Mouse (Mus musculus) forebrain, embryonic 11.5 days (tissue): ENCODE measurements around the gene Yju2. TPM values are rescaled to one million over a fixed set of nuclear protein-coding genes. Genes with fewer than 3 reads are reported as not detected.
A peak's percentile ranks its signal among the peaks of the same experiment; 100 is the strongest.

Experiments used
- ATAC-seq: fragments of 200-750 bp; cut with Nextera tagmentation; replicated peaks from 2 replicates; pipeline ENCODE4 v1.8.0; 2017; ENCODE audit warnings: moderate TSS enrichment; ENCODE audit not compliant: low FRiP score
- DNase-seq: peaks from one replicate; pipeline ENCODE4 v3.0.0-alpha.2; 2017; ENCODE audit warnings: low spot score
- H3K27ac ChIP-seq: fragments of 300-500 bp; sonication (generic); 2 replicates; pipeline ENCODE4 v1.5.1; 2014; ENCODE audit warnings: low read depth, low read length
- H3K27me3 ChIP-seq: fragments of 300-500 bp; sonication (generic); 2 replicates; pipeline ENCODE4 v1.6.1; 2014; ENCODE audit warnings: mild to moderate bottlenecking, low read length, mixed read lengths; ENCODE audit not compliant: control insufficient read depth, insufficient read depth
- H3K36me3 ChIP-seq: fragments of 300-500 bp; sonication (generic); 2 replicates; pipeline ENCODE4 v1.6.1; 2014; ENCODE audit warnings: mild to moderate bottlenecking, low read length, moderate library complexity, mixed read lengths; ENCODE audit not compliant: control insufficient read depth, insufficient read depth
- H3K4me1 ChIP-seq: fragments of 300-500 bp; sonication (generic); replicated peaks from 2 replicates; pipeline ENCODE4 v1.6.1; 2014; ENCODE audit warnings: low read length, mixed read lengths; ENCODE audit not compliant: control insufficient read depth, insufficient read depth
- H3K4me2 ChIP-seq: fragments of 300-500 bp; sonication (generic); 2 replicates; pipeline ENCODE4 v1.6.1; 2014; ENCODE audit warnings: low read depth, mild to moderate bottlenecking, low read length, moderate library complexity, mixed read lengths; ENCODE audit not compliant: severe bottlenecking
- H3K4me3 ChIP-seq: fragments of 300-500 bp; sonication (generic); 2 replicates; pipeline ENCODE4 v1.5.1; 2014; ENCODE audit warnings: low read depth, low read length
- H3K9ac ChIP-seq: fragments of 300-500 bp; sonication (generic); 2 replicates; pipeline ENCODE4 v1.6.1; 2014; ENCODE audit warnings: low read length
- H3K9me3 ChIP-seq: fragments of 300-500 bp; sonication (generic); 2 replicates; pipeline ENCODE4 v1.6.1; 2016; ENCODE audit warnings: low read length, mixed read lengths; ENCODE audit not compliant: control insufficient read depth
- WGBS: fragments of 180-500 bp; shearing (Covaris S2); extraction: QIAGEN DNeasy Blood & Tissue Kit; methylation state at CpG from one replicate; pipeline ENCODE4 v1.1.7; 2014; 5-methylcytosine and 5-hydroxymethylcytosine counted together
- polyA plus RNA-seq: library from polyadenylated mRNA; unstranded; fragments of >200 nt; fragmentation: Nextera tagmentation; extraction: Ambion mirVana; gene quantifications from 2 replicates; pipeline ENCODE4 v1.2.1, GENCODE M21; 2014

Yju2 gene
- polyA plus RNA-seq, 1 experiment from 2014 or later, result 27.4 TPM

DNA sequence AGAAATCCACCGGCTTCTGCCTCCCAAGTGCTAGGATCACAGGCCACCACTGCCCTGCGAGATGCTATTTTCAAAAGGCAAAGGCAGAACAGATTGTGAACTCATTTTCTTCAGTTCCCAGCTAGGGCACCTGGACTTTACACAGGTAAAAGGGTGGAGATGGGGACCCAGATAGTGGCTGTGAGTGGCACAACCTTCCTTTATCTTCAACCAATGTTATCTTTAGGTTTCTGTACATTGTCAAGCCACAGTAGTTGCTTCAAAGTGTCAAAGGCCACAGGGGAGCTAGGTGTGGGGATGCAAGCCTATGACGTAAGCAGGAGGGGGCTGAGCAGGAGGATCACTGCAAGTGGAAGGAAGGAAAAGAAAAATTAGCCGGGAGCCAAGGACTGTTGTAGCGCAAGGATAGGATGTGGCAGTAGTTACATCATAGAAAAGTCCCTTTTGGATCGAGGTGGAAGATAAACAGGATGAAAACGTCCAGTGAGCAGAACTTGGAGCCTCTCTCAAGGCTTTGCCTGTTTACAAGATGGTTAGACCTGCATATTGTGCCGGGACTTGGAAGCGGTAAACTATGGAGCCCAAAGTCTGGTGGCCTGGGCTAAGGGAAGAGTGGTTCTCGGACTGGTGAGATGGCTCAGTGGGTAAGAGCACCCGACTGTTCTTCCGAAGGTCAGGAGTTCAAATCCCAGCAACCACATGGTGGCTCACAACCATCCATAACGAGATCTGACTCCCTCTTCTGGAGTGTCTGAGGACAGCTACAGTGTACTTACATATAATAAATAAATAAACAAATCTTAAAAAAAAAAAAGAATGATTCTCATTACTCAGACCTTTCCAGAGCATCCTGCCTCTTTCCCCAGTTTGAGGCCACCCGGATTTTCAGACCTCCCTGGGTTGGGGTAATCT is 48.8 kb downstream of the Yju2 start:
- Histone ChIP-seq H3K4me3 (peak overlapping the region; percentile 78; the same call in 1 of the 2 replicates), H3K36me3 (peaks cover 5% of the 10 kb centered on the region; the same call in 1 of the 2 replicates), H3K9me3 (no peaks in the 10 kb centered on the region), H3K27me3 (no peaks in the 10 kb centered on the region), H3K4me2 (peak overlapping the region; percentile 99), H3K9ac (peak overlapping the region; percentile 42; the same call in 1 of the 2 replicates), H3K4me1 (peaks cover 8% of the 10 kb centered on the region; the same call in 1 of the 2 replicates), H3K27ac (peak overlapping the region; percentile 94)
- DNase-seq (no peak), ATAC-seq (no peak; the same call in 1 of the 2 replicates)
- 38% methylated on average over 12 of the region's 14 CpGs for WGBS

DNA sequence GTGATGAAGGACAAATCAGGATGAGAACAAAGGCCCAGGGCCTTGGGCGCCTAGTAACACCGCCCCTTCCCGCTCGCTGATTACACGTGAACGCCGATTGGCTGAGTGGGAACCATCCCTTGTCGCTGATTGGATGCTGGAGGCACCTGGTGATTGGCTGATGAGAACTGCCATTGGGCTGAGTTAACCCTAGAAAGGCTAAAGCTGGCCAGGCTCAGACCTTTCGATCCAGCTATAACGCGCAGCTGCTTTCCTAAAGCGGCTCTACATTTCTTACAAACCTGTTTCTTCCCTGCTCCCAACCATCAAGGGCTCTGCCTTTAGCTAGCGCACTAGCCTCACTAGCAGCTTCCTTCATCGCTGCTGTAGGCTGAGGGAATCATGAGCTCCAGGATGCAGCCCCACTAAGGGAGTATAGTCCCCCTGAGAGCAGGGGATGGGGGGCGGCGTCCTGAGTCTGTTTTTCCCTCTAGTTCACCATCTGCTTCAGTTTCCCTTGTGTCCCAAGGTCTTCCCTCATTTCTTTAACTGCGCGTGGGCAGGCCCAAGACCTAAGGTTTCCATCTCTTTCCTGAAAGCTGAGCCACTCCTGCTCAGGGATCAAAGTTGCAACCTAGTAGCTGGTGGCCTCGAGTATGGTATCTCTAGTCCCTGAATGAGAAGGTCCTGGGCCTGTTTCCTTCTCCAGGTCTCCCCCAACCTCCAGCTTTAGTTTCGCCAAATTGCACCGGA is 49.6 kb downstream of the Yju2 start:
- H3K4me2 ChIP-seq, result peak overlapping the region; percentile 99
- peak overlapping the region; percentile 94 for H3K27ac ChIP-seq
- H3K4me3 ChIP-seq, result peak overlapping the region; percentile 78
- H3K36me3 ChIP-seq, result peaks cover 5% of the 10 kb centered on the region; the same call in 1 of the 2 replicates
- DNase-seq (peak; percentile 96), ATAC-seq (peak; percentile 94)
- WGBS, result under 1% methylated on average over 21 of the region's 21 CpGs
- peak overlapping the region; percentile 83 for H3K9ac ChIP-seq
- H3K4me1 ChIP-seq, result peaks cover 8% of the 10 kb centered on the region; the same call in 1 of the 2 replicates
- H3K27me3 ChIP-seq, result no peaks in the 10 kb centered on the region
- H3K9me3 ChIP-seq, result no peaks in the 10 kb centered on the region

DNA sequence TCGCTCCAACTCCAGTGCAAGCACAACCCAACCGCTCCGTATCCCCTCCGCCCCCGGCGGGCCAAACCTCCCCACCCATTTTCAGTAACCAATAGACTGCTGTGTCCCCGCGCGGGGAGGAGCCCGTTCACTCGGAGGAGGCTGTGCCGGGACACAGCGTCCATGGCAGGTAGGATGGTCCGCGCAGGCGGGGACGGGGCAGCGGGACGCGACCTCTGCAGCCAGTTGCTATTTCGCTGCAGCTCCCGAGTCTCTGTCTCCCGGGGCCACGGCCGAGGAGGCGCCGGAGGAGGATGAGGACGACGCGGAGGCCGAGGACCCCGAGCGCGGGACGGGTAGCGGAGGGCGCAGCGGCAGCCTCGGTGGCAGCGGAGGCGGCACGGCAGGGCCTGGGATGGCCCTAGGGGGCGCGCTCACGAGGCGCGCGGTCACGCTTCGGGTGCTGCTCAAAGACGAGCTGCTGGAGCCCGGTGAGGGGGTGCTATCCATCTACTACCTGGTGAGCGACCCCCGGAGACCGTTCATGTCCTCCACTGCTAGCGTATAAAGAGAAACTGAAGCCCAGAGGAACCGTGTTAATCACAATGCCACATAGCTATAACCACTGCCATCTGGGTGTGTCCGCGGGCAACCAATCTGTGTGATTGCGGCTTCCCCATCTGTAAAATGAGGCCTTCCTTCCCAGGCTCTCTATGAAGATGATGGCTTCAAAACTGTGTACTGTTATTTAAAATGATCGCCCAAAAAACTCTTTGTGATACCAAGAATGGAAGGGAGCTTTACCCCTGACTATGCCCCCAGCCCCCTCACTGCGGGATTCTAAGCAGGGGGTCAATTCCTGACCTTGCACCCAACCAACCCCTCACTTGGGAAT is 50.4 kb downstream of the Yju2 start:
- Histone ChIP-seq H3K9ac (peak overlapping the region; percentile 83), H3K4me1 (peaks cover 8% of the 10 kb centered on the region; the same call in 1 of the 2 replicates), H3K36me3 (peaks cover 5% of the 10 kb centered on the region; the same call in 1 of the 2 replicates), H3K9me3 (no peaks in the 10 kb centered on the region), H3K4me2 (peak overlapping the region; percentile 99), H3K4me3 (peak overlapping the region; percentile 78), H3K27me3 (no peaks in the 10 kb centered on the region), H3K27ac (peak overlapping the region; percentile 94)
- WGBS, result 2% methylated on average over 60 of the region's 62 CpGs
- DNase-seq, result peak; percentile 96
- ATAC-seq, result peak; percentile 90

DNA sequence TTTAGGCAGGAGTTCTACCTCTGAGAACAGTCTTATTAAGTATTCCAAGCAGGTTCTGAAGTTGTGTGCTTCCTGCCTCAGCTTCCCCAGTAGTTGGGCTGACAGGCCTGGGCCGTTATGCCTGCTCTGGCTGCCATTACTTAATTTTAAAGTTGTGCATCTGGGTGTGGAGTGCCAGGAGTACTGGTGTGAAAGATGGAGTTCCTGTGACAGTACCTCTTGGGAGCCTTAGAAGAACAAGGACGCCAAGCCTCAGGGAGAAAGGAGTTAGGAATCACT is 51.0 kb downstream of the Yju2 start:
- WGBS, result 52% methylated on average over 2 of the region's 2 CpGs
- DNase-seq (no peak), ATAC-seq (no peak)
- Histone ChIP-seq H3K9me3 (no peaks in the 10 kb centered on the region), H3K27ac (no peak overlapping the region), H3K9ac (peak overlapping the region; percentile 83), H3K4me3 (peak overlapping the region; percentile 78), H3K27me3 (no peaks in the 10 kb centered on the region), H3K4me1 (peaks cover 8% of the 10 kb centered on the region; the same call in 1 of the 2 replicates), H3K36me3 (peaks cover 5% of the 10 kb centered on the region; the same call in 1 of the 2 replicates), H3K4me2 (peak overlapping the region; percentile 99)

DNA sequence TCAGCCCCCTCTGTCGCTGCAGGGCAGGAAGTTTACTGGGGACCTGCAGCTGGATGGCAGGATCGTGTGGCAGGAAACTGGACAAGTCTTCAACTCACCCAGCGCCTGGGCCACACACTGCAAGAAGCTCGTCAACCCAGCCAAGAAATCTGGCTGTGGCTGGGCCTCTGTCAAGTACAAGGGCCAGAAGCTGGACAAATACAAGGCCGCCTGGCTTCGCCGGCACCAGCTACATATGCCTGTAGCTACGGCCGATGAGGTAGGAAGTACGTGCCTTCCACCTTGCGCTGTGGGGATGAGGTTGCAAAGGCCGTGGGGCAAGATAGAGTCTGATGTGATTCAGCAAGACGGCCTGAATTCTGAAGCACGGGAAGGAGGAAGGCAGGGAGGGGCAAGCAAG is 51.4 kb downstream of the Yju2 start:
- ATAC-seq (no peak), DNase-seq (no peak)
- no peaks in the 10 kb centered on the region for H3K9me3 ChIP-seq
- H3K27ac ChIP-seq, result no peak overlapping the region
- WGBS, result 69% methylated on average over 14 of the region's 14 CpGs
- H3K4me2 ChIP-seq, result peak overlapping the region; percentile 99
- H3K4me1 ChIP-seq, result peaks cover 8% of the 10 kb centered on the region; the same call in 1 of the 2 replicates
- H3K4me3 ChIP-seq, result peak overlapping the region; percentile 78
- peak overlapping the region; percentile 83 for H3K9ac ChIP-seq
- peaks cover 6% of the 10 kb centered on the region; the same call in 1 of the 2 replicates for H3K36me3 ChIP-seq
- H3K27me3 ChIP-seq, result no peaks in the 10 kb centered on the region

DNA sequence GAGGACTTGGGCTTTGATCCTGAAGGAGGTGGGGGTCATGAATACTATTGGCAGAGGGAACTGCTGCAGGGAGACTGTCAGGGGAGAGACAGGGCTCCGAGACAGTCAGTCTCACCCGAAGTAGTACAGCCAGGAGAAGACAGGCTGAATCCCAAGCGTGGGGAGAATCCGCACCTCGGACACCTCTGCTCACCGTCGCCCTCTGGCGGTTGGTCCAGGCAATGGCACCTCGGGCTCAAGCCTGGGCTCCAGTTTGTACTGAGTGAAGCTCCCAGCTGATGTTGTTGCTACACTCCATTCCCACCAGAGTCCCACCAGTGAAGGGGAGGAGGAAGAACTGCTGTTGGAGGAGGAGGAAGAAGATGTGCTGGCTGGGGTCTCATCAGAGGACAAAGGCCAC is 51.8 kb downstream of the Yju2 start:
- WGBS, result 4% methylated on average over 9 of the region's 9 CpGs
- no peak for ATAC-seq
- peak overlapping the region; percentile 99 for H3K4me2 ChIP-seq
- DNase-seq, result peak; percentile 90
- no peak overlapping the region for H3K4me3 ChIP-seq
- no peak overlapping the region for H3K27ac ChIP-seq
- no peaks in the 10 kb centered on the region for H3K27me3 ChIP-seq
- no peak overlapping the region for H3K9ac ChIP-seq
- peaks cover 10% of the 10 kb centered on the region for H3K36me3 ChIP-seq
- no peaks in the 10 kb centered on the region for H3K9me3 ChIP-seq
- peaks cover 8% of the 10 kb centered on the region; the same call in 1 of the 2 replicates for H3K4me1 ChIP-seq

DNA sequence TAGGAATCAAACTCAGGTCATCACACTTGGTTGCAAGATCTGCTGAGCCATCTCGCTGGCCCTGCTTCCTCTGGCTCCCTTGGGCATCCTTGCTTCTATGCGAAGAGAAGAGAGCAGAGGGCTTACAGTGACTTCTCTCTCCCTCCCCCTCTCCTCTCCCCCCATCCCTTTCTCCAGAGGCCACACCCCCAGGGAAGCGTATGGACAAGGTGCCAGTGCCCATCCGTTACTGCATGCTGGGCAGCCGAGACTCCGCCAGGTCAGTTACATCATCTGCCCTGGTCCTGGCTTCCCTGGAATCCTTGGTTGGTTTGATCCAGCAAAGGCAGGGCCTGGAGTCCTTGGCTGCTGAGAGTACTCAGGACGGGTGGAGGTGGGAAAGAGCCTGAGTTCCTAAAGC is 52.5 kb downstream of the Yju2 start:
- Histone ChIP-seq H3K27ac (no peak overlapping the region), H3K27me3 (no peaks in the 10 kb centered on the region), H3K4me3 (no peak overlapping the region), H3K9me3 (no peaks in the 10 kb centered on the region), H3K9ac (no peak overlapping the region), H3K4me1 (peaks cover 8% of the 10 kb centered on the region; the same call in 1 of the 2 replicates), H3K36me3 (peaks cover 15% of the 10 kb centered on the region), H3K4me2 (no peak overlapping the region)
- ATAC-seq (no peak), DNase-seq (no peak)
- 92% methylated on average over 7 of the region's 7 CpGs for WGBS

DNA sequence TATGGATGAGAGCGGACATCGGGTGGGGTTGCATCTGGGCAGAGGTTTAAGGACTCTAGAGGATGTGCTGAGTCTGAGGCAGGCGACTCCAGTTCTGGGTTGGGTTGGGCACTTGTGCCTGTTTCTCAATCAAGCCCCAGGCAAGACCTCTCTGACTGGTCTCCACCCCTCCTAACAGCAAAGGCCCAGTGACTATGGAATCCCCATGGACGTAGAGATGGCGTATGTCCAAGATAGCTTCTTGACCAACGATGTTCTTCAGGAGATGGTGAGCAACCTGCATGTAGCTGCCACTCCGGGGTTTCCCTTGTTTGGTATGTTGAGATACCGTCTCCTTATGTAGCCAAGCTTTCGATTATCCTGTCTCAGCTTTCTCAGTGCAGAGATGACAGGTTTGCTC is 56.4 kb downstream of the Yju2 start:
- no peaks in the 10 kb centered on the region for H3K27me3 ChIP-seq
- no peak overlapping the region for H3K4me3 ChIP-seq
- no peak for DNase-seq
- H3K4me2 ChIP-seq, result no peak overlapping the region
- peaks cover 3% of the 10 kb centered on the region; the same call in 1 of the 2 replicates for H3K4me1 ChIP-seq
- ATAC-seq, result no peak
- no peaks in the 10 kb centered on the region for H3K9me3 ChIP-seq
- H3K36me3 ChIP-seq, result peaks cover 29% of the 10 kb centered on the region
- WGBS, result 98% methylated on average over 9 of the region's 9 CpGs
- no peak overlapping the region for H3K27ac ChIP-seq
- H3K9ac ChIP-seq, result no peak overlapping the region
